Mouse (Mus musculus): Measurements from ENCODE around the gene Rrp8.
"Not testable (repeated sequence)": the region's sequence is repeated elsewhere in the genome, so short reads cannot be mapped to it uniquely, and the experiment has no call there.

- not testable (repeated sequence) for TF ChIP-seq POLR2A (IDR thresholded peaks at IDR 0.05; ENCODE audit: insufficient read depth, low read length); CTCF (IDR thresholded peaks at IDR 0.05; ENCODE audit: low read depth, low read length); EP300 (IDR thresholded peaks at IDR 0.05; ENCODE audit: insufficient read depth, low read depth, low read length)
Observed at GRCm38 (mm10) chr7:105742539-105743215, 5.5 kb upstream of the Rrp8 start.

All from ES-Bruce4 (cell line).